Comparison of ENCODE assay signal across 13 mouse cellular contexts in the genomic region with DNA sequence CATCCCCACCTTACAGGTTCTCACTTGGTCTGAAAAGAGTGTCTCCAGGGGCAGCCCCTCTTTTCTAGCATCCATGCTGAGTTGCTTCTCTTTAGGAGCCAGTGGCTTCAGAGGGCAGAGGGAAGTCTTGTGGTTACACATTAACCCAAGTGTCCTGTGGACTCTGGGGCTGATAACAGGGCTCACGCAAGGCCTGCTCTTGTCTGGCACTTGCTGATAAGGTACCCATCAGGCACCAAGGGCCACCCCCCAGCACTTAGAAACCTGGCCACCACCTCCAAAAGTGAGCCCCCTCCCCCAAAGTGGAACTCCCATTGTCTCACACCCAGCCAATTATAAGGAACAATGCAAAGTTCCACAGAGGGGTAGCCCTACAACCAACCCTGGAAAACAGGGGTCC. TPM values are rescaled to one million over a fixed set of nuclear protein-coding genes. Genes with fewer than 3 reads are reported as not detected.
DNase-seq lines count a peak whose midpoint lies in the region; ATAC-seq and TF ChIP-seq lines count a peak whose summit lies in the region.
"Had no signal": no experiment of that assay in that cellular context is flagged by ENCODE, and none has a peak within 500 bp of the region (broad histone marks: within the 10 kb centered on the region; RNA-seq: fewer than 3 reads in every experiment).

No protein-coding gene starts in this region.

- no peak for TF ChIP-seq POLR2A in lung, adult 2 months (IDR thresholded peaks at IDR 0.05; ENCODE audit: borderline replicate concordance, extremely low read depth, low read depth, low read length)

- ATAC-seq in lung, embryonic 15.5 days (ENCODE audit: borderline replicate concordance, extremely low read depth, low FRiP score, low TSS enrichment): peak; percentile 57; the same call in 1 of the 2 replicates
- peak; percentile 91 for ATAC-seq in intestine, embryonic 15.5 days
- peak; percentile 93 for ATAC-seq in liver, embryonic 11.5 days (replicated peaks; ENCODE audit: low FRiP score)
- peak; percentile 87; the same call in 1 of the 2 replicates for ATAC-seq in stomach, embryonic 15.5 days (ENCODE audit: insufficient read depth, low FRiP score, low read depth)
- ATAC-seq: forebrain, embryonic 13.5 days had no signal

- no peak overlapping the region for H3K9ac ChIP-seq in lung, embryonic 15.5 days
- H3K9ac ChIP-seq in intestine, embryonic 15.5 days: no peak overlapping the region
- peak overlapping the region; percentile 64 for H3K9ac ChIP-seq in liver, embryonic 11.5 days (ENCODE audit: low read depth, low read length)
- H3K9ac ChIP-seq in stomach, embryonic 15.5 days: no peak overlapping the region
- H3K9ac ChIP-seq: forebrain, embryonic 13.5 days; heart, embryonic 15.5 days had no signal

- no peak overlapping the region for H3K4me3 ChIP-seq in lung, embryonic 15.5 days
- no peak overlapping the region for H3K4me3 ChIP-seq in lung, adult 2 months (replicated peaks; ENCODE audit: extremely low read depth, low read depth, low read length)
- peak overlapping the region; percentile 9; the same call in 1 of the 2 replicates for H3K4me3 ChIP-seq in intestine, embryonic 15.5 days (replicated peaks)
- H3K4me3 ChIP-seq in liver, embryonic 11.5 days (ENCODE audit: low read depth, low read length): peak overlapping the region; percentile 46
- no peak overlapping the region for H3K4me3 ChIP-seq in stomach, embryonic 15.5 days (replicated peaks)
- H3K4me3 ChIP-seq in forebrain, embryonic 10.5 days: no peak overlapping the region
- H3K4me3 ChIP-seq: forebrain, embryonic 13.5 days; heart, embryonic 15.5 days had no signal

- DNase-seq in lung, adult 2 months: no peak
- DNase-seq in liver, embryonic 11.5 days (ENCODE audit: low spot score): peak; percentile 69
- no peak for DNase-seq in cerebellum, adult 9-10 months
- DNase-seq in cerebellum, adult 18-20 months: no peak
- DNase-seq in forebrain, embryonic 10.5 days (ENCODE audit: extremely low spot score, low spot score): no peak
- DNase-seq: right cerebral cortex, adult 18-20 months; thymus, postnatal 36 days had no signal

- H3K9me3 ChIP-seq in lung, embryonic 15.5 days: no peaks in the 10 kb centered on the region
- H3K9me3 ChIP-seq in intestine, embryonic 15.5 days: no peaks in the 10 kb centered on the region
- no peaks in the 10 kb centered on the region for H3K9me3 ChIP-seq in liver, embryonic 11.5 days (ENCODE audit: control insufficient read depth, low read length)
- H3K9me3 ChIP-seq in stomach, embryonic 15.5 days: no peaks in the 10 kb centered on the region
- H3K9me3 ChIP-seq in forebrain, embryonic 10.5 days: no peaks in the 10 kb centered on the region
- H3K9me3 ChIP-seq: forebrain, embryonic 13.5 days; heart, embryonic 15.5 days had no signal

- H3K4me1 ChIP-seq in lung, embryonic 15.5 days: no peaks in the 10 kb centered on the region
- H3K4me1 ChIP-seq in lung, adult 2 months (ENCODE audit: control insufficient read depth, insufficient read depth, low read length): no peaks in the 10 kb centered on the region
- no peaks in the 10 kb centered on the region for H3K4me1 ChIP-seq in intestine, embryonic 15.5 days (replicated peaks)
- H3K4me1 ChIP-seq in liver, embryonic 11.5 days (replicated peaks; ENCODE audit: control insufficient read depth, insufficient read depth, low read length): peaks cover 25% of the 10 kb centered on the region
- no peaks in the 10 kb centered on the region for H3K4me1 ChIP-seq in stomach, embryonic 15.5 days
- no peaks in the 10 kb centered on the region for H3K4me1 ChIP-seq in forebrain, embryonic 10.5 days
- H3K4me1 ChIP-seq: forebrain, embryonic 13.5 days; heart, embryonic 15.5 days had no signal

- H3K27me3 ChIP-seq in lung, embryonic 15.5 days: no peaks in the 10 kb centered on the region
- H3K27me3 ChIP-seq in intestine, embryonic 15.5 days (replicated peaks): no peaks in the 10 kb centered on the region
- H3K27me3 ChIP-seq in liver, embryonic 11.5 days (replicated peaks; ENCODE audit: control insufficient read depth, insufficient read depth, low read length): no peaks in the 10 kb centered on the region
- no peaks in the 10 kb centered on the region for H3K27me3 ChIP-seq in stomach, embryonic 15.5 days (replicated peaks)
- H3K27me3 ChIP-seq in forebrain, embryonic 10.5 days (ENCODE audit: poor library complexity, severe bottlenecking): no peaks in the 10 kb centered on the region
- H3K27me3 ChIP-seq: forebrain, embryonic 13.5 days; heart, embryonic 15.5 days had no signal

- H3K27ac ChIP-seq in lung, embryonic 15.5 days: no peak overlapping the region
- H3K27ac ChIP-seq in intestine, embryonic 15.5 days: peak overlapping the region; percentile 67
- H3K27ac ChIP-seq in liver, embryonic 11.5 days (ENCODE audit: low read depth, low read length): peak overlapping the region; percentile 95
- H3K27ac ChIP-seq in stomach, embryonic 15.5 days: no peak overlapping the region
- no peak overlapping the region for H3K27ac ChIP-seq in forebrain, embryonic 10.5 days
- H3K27ac ChIP-seq: forebrain, embryonic 13.5 days; heart, embryonic 15.5 days had no signal

- no peak for TF ChIP-seq CTCF in lung, adult 2 months (IDR thresholded peaks at IDR 0.05; ENCODE audit: insufficient read depth, low read length)

- H3K36me3 ChIP-seq in lung, embryonic 15.5 days: peaks cover 52% of the 10 kb centered on the region
- peaks cover 33% of the 10 kb centered on the region for H3K36me3 ChIP-seq in intestine, embryonic 15.5 days
- H3K36me3 ChIP-seq in liver, embryonic 11.5 days (ENCODE audit: control insufficient read depth, insufficient read depth, low read length): peaks cover 35% of the 10 kb centered on the region
- H3K36me3 ChIP-seq in stomach, embryonic 15.5 days: peaks cover 34% of the 10 kb centered on the region
- peaks cover 74% of the 10 kb centered on the region for H3K36me3 ChIP-seq in forebrain, embryonic 10.5 days (replicated peaks)

- no peak overlapping the region for H3K4me2 ChIP-seq in lung, embryonic 15.5 days
- H3K4me2 ChIP-seq in intestine, embryonic 15.5 days (replicated peaks): peak overlapping the region; percentile 41
- H3K4me2 ChIP-seq in liver, embryonic 11.5 days: peak overlapping the region; percentile 76
- no peak overlapping the region for H3K4me2 ChIP-seq in stomach, embryonic 15.5 days
- H3K4me2 ChIP-seq: forebrain, embryonic 13.5 days; heart, embryonic 15.5 days had no signal

- 71% methylated on average over 1 of the region's 1 CpGs for WGBS in lung, embryonic 15.5 days
- 62% methylated on average over 1 of the region's 1 CpGs for WGBS in lung, adult 2 months
- 59% methylated on average over 1 of the region's 1 CpGs for WGBS in intestine, embryonic 15.5 days
- WGBS in liver, embryonic 11.5 days: 25% methylated on average over 1 of the region's 1 CpGs
- 69% methylated on average over 1 of the region's 1 CpGs for WGBS in stomach, embryonic 15.5 days
- WGBS in forebrain, embryonic 10.5 days: 91% methylated on average over 1 of the region's 1 CpGs

RNA-seq across cellular contexts. Expression of a gene that starts 1.0 kb away (rescaled TPM):
- polyA plus RNA-seq in lung, embryonic 15.5 days (2015; fragmentation: Nextera tagmentation; extraction: Ambion mirVana): 0.76 and 1.00 TPM in 2 replicates
- polyA plus RNA-seq in lung, adult 2 months (2012; rRNA removed): 10.1 and 14.6 TPM in 2 replicates
- polyA plus RNA-seq in intestine, embryonic 15.5 days (2015; fragmentation: Nextera tagmentation; extraction: Ambion mirVana): 9.1 and 11.7 TPM in 2 replicates
- 12.9 and 18.0 TPM in 2 replicates for polyA plus RNA-seq in liver, embryonic 11.5 days (2014; fragmentation: Nextera tagmentation; extraction: Ambion mirVana)
- 2.4 and 4.8 TPM in 2 replicates for polyA plus RNA-seq in stomach, embryonic 15.5 days (2015; fragmentation: Nextera tagmentation; extraction: Ambion mirVana)
- 1.6 and 2.1 TPM in 2 replicates for polyA plus RNA-seq in forebrain, embryonic 10.5 days (2016; fragmentation: Nextera tagmentation; extraction: Ambion mirVana)

RNA-seq across cellular contexts. Expression of a gene that starts 26.4 kb away (rescaled TPM):
- polyA plus RNA-seq in lung, embryonic 15.5 days (2015; fragmentation: Nextera tagmentation; extraction: Ambion mirVana): not detected in 2 replicates
- 0.08 and 0.14 TPM in 2 replicates for polyA plus RNA-seq in lung, adult 2 months (2012; rRNA removed)
- 1.1 and 1.6 TPM in 2 replicates for polyA plus RNA-seq in intestine, embryonic 15.5 days (2015; fragmentation: Nextera tagmentation; extraction: Ambion mirVana)
- polyA plus RNA-seq in liver, embryonic 11.5 days (2014; fragmentation: Nextera tagmentation; extraction: Ambion mirVana): not detected in 2 replicates
- polyA plus RNA-seq in stomach, embryonic 15.5 days (2015; fragmentation: Nextera tagmentation; extraction: Ambion mirVana): 0.80 and 0.89 TPM in 2 replicates
- polyA plus RNA-seq in forebrain, embryonic 10.5 days (2016; fragmentation: Nextera tagmentation; extraction: Ambion mirVana): 0.06 TPM in 1 of 2 replicates, not detected in the other
- polyA plus RNA-seq: heart, embryonic 15.5 days; lung, embryonic 16.5 days had no signal

RNA-seq across cellular contexts. Expression of a gene that starts 28.6 kb away (rescaled TPM):
- polyA plus RNA-seq in lung, embryonic 15.5 days (2015; fragmentation: Nextera tagmentation; extraction: Ambion mirVana): 9.0 and 9.2 TPM in 2 replicates
- 99.0 and 112 TPM in 2 replicates for polyA plus RNA-seq in lung, adult 2 months (2012; rRNA removed)
- 8.1 and 9.0 TPM in 2 replicates for polyA plus RNA-seq in intestine, embryonic 15.5 days (2015; fragmentation: Nextera tagmentation; extraction: Ambion mirVana)
- 5.6 and 6.6 TPM in 2 replicates for polyA plus RNA-seq in liver, embryonic 11.5 days (2014; fragmentation: Nextera tagmentation; extraction: Ambion mirVana)
- 8.5 and 9.0 TPM in 2 replicates for polyA plus RNA-seq in stomach, embryonic 15.5 days (2015; fragmentation: Nextera tagmentation; extraction: Ambion mirVana)
- 8.0 and 9.2 TPM in 2 replicates for polyA plus RNA-seq in forebrain, embryonic 10.5 days (2016; fragmentation: Nextera tagmentation; extraction: Ambion mirVana)

RNA-seq across cellular contexts. Expression of a gene that starts 54.7 kb away (rescaled TPM):
- polyA plus RNA-seq in lung, embryonic 15.5 days (2015; fragmentation: Nextera tagmentation; extraction: Ambion mirVana): 99.4 and 99.6 TPM in 2 replicates
- polyA plus RNA-seq in lung, adult 2 months (2012; rRNA removed): 38.8 and 39.6 TPM in 2 replicates
- 92.4 and 98.2 TPM in 2 replicates for polyA plus RNA-seq in intestine, embryonic 15.5 days (2015; fragmentation: Nextera tagmentation; extraction: Ambion mirVana)
- polyA plus RNA-seq in liver, embryonic 11.5 days (2014; fragmentation: Nextera tagmentation; extraction: Ambion mirVana): 132 and 137 TPM in 2 replicates
- 83.5 and 94.5 TPM in 2 replicates for polyA plus RNA-seq in stomach, embryonic 15.5 days (2015; fragmentation: Nextera tagmentation; extraction: Ambion mirVana)
- polyA plus RNA-seq in forebrain, embryonic 10.5 days (2016; fragmentation: Nextera tagmentation; extraction: Ambion mirVana): 135 and 137 TPM in 2 replicates

Comparison
In these comparisons a context has a peak if more than half of its experiments do, and no peak if none do; other contexts are left out.
1. H3K27ac ChIP-seq: peak in intestine, embryonic 15.5 days (single experiment) and liver, embryonic 11.5 days (single experiment); none in lung, embryonic 15.5 days (single experiment), stomach, embryonic 15.5 days (single experiment) and forebrain, embryonic 10.5 days (single experiment).
2. H3K4me2 ChIP-seq: peak in intestine, embryonic 15.5 days (single experiment) and liver, embryonic 11.5 days (single experiment); none in lung, embryonic 15.5 days (single experiment) and stomach, embryonic 15.5 days (single experiment).
3. H3K4me3 ChIP-seq: peak in intestine, embryonic 15.5 days (single experiment) and liver, embryonic 11.5 days (single experiment); none in lung, embryonic 15.5 days (single experiment), lung, adult 2 months (single experiment), stomach, embryonic 15.5 days (single experiment) and forebrain, embryonic 10.5 days (single experiment).
4. Peak in every context shown above with its lines, with median percentiles within 50 percentile points of each other: ATAC-seq.